Mouse (Mus musculus): Measurements from ENCODE around the gene Sptssb.

GRCm38 (mm10) chr3:69869702-69870101 lies 10.0 kb upstream of the Sptssb start:
- no peak for TF ChIP-seq POLR2A (IDR thresholded peaks at IDR 0.05; ENCODE audit: borderline replicate concordance, extremely low read depth, insufficient read depth, insufficient read length, poor library complexity, severe bottlenecking)
- no peak for TF ChIP-seq CTCF (IDR thresholded peaks at IDR 0.05; ENCODE audit: borderline replicate concordance, extremely low read depth, insufficient read depth, insufficient read length)
